Mouse (Mus musculus): ENCODE measurements around the gene Arfgap2. TPM values are rescaled to one million over a fixed set of nuclear protein-coding genes. Genes with fewer than 3 reads are reported as not detected.

Arfgap2 gene
- polyA plus RNA-seq, 1 experiment from 2014 or later: 71.8 TPM

DNA sequence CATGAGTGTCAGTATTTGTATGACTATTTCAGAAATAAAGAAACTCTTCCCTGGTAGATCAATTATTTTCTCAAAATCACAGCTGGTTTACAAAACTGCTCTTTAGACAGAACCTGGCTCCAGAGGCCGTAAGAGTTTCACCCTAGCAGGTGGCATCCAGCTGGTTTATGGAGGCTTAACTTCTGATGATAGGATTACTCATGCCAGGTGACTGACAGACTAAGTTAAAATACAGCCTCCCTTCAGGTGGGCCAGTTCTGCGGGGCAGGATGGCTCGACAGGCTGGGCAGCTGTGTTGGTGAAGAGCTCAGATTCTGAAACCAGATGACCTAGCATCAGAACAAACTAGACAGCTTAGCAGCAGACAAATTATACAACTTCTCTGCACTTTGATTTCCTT lies 44.8 kb downstream of the Arfgap2 start:
- WGBS: 67% methylated on average over 3 of the region's 3 CpGs
- no peak overlapping the region for H3K4me3 ChIP-seq (replicated peaks; ENCODE audit: low read depth, low read length)
- DNase-seq (no peak), ATAC-seq (ENCODE audit: low FRiP score, low TSS enrichment) (no peak)
- no peaks in the 10 kb centered on the region for H3K36me3 ChIP-seq (ENCODE audit: control insufficient read depth, insufficient read depth, low read length)
- no peaks in the 10 kb centered on the region for H3K27me3 ChIP-seq (ENCODE audit: control insufficient read depth, insufficient read depth, low read length)
- no peak overlapping the region for H3K27ac ChIP-seq (replicated peaks; ENCODE audit: low read depth, low read length)
- no peaks in the 10 kb centered on the region for H3K9me3 ChIP-seq (ENCODE audit: control insufficient read depth, low read length)
- no peak overlapping the region for H3K9ac ChIP-seq (replicated peaks; ENCODE audit: low read length)
- no peak overlapping the region for H3K4me2 ChIP-seq (ENCODE audit: low read length)
- no peaks in the 10 kb centered on the region for H3K4me1 ChIP-seq (ENCODE audit: control insufficient read depth, insufficient read depth, low read length)

DNA sequence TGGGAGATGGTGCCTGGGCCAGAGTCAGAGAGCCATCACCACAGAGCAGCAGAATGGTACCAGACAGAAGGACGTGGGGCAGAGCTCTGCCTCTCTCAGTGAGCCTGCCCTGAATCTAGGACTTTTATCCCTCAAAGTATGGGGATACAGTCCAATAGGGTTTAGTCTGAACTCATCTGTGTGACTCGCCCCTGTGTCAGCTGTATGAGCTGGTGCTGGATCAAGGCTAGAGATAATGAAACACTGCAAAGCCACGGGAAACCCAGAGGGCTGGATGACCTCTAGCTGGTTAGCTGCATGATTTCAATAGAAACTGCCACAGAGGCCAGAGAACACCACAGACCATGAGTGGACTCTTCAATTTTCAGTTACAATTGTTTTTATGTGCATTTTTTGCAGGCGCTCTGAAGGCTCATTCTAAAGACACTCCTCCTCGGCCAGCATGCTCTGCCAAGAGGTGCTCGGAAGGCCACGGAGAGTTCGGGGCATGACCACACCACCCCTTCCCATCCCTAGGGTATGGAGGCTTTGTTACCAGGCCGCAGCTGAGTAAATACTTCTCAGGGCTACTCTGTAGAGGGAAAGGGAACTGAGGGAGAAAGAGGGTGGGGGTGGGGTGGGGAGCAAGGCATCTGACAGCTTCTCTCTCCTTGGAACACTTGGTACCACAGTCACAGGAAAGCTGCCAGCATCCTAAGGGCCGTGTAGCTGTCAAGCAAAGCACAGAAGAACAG lies 48.0 kb downstream of the Arfgap2 start:
- peak; percentile 42 for DNase-seq
- no peak for ATAC-seq (ENCODE audit: low FRiP score, low TSS enrichment)
- no peak overlapping the region for H3K4me2 ChIP-seq (ENCODE audit: low read length)
- no peak overlapping the region; the same call in 1 of the 2 replicates for H3K27ac ChIP-seq (replicated peaks; ENCODE audit: low read depth, low read length)
- 33% methylated on average over 10 of the region's 10 CpGs for WGBS
- H3K4me3 ChIP-seq (replicated peaks; ENCODE audit: low read depth, low read length): no peak overlapping the region
- H3K4me1 ChIP-seq (ENCODE audit: control insufficient read depth, insufficient read depth, low read length): no peaks in the 10 kb centered on the region
- H3K9ac ChIP-seq (replicated peaks; ENCODE audit: low read length): no peak overlapping the region
- no peaks in the 10 kb centered on the region for H3K27me3 ChIP-seq (ENCODE audit: control insufficient read depth, insufficient read depth, low read length)
- no peaks in the 10 kb centered on the region for H3K36me3 ChIP-seq (ENCODE audit: control insufficient read depth, insufficient read depth, low read length)
- H3K9me3 ChIP-seq (ENCODE audit: control insufficient read depth, low read length): no peaks in the 10 kb centered on the region

DNA sequence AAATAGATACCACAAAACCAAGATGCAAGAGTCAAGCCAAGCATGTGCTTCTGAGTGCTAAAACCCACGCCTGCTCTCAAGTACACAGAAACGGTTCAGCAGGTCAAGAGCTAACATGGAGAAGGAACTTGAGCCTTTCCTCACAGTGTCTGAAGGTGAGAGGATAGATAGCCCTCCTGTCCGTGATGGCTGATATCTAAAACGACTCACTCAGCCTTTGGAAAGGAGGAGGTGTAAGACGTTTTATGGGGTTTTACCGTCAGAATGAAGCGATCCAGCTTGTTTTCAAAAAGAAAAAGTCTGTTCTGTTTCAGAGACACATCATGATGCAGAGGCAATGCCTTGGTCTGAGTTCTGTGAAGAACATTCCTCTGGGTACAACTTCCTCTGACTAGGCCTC lies 49.4 kb downstream of the Arfgap2 start:
- ATAC-seq (ENCODE audit: low FRiP score, low TSS enrichment) (no peak), DNase-seq (no peak)
- no peak overlapping the region for H3K4me3 ChIP-seq (replicated peaks; ENCODE audit: low read depth, low read length)
- H3K27ac ChIP-seq (replicated peaks; ENCODE audit: low read depth, low read length): no peak overlapping the region
- H3K9me3 ChIP-seq (ENCODE audit: control insufficient read depth, low read length): no peaks in the 10 kb centered on the region
- H3K27me3 ChIP-seq (ENCODE audit: control insufficient read depth, insufficient read depth, low read length): no peaks in the 10 kb centered on the region
- WGBS: 94% methylated on average over 7 of the region's 7 CpGs
- no peaks in the 10 kb centered on the region for H3K36me3 ChIP-seq (ENCODE audit: control insufficient read depth, insufficient read depth, low read length)
- no peaks in the 10 kb centered on the region for H3K4me1 ChIP-seq (ENCODE audit: control insufficient read depth, insufficient read depth, low read length)
- no peak overlapping the region for H3K9ac ChIP-seq (replicated peaks; ENCODE audit: low read length)
- no peak overlapping the region for H3K4me2 ChIP-seq (ENCODE audit: low read length)

DNA sequence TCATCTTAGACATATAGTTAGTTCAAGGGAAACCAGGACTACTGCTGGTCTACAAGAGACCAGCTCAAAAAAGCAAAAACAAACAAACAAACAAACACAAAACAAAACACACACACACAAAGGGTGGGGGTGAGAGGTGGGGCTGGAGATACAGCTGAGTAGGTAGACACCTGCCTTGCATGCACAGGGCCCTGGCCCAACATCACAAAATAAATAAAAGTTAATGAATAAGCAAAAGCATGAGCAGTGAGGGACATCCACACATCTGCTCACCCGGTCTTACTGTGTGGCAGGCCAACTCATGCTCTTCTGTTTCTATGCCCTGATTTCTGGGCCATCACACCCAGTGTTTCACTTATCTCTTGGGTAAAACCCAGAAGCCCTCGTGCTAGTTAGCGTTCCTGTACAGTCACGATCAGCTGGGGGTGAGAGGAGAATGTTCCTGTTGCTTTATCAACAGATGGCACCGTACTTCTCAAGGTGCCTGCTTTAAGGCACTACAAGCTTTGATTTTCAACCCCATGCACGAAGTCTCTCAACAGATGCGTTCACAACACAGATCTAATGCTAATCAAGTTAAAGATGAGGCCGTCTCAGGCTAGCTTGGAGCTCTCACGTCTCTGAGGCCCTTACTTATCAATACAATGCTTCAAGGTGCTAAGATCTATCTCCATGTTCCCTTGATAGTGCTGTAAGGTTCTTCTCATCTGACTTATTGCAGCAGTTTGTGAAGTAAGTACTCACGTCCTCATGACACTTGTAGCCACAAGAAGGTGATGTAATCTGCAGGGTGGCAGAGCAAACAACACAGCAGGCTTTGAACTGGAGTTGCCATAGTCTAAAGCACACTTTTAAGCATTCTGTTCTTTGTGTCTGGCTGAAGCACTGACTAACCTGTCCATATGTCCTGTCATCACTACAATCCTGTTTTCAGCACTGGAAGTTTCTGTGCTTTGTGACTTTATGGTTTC lies 56.1 kb downstream of the Arfgap2 start:
- ATAC-seq (ENCODE audit: low FRiP score, low TSS enrichment): no peak

DNA sequence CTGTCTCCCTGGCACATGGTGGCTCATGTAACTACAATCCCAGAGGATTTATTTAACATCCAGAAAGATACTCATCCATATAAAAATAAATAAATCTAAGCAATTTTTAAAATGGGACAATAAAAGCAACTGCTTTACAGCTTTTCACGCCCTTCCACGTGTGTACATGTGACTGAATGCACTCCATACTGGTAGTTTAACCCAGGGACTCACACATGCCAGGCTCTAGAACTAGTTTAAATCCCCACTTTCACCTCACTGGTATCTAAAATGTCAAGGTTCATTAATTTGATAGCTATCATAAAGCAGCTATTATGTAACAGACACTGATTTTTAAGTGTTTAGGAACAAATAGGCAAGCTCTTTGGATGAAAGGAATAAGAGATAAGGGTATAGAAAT lies 57.1 kb downstream of the Arfgap2 start:
- ATAC-seq (ENCODE audit: low FRiP score, low TSS enrichment) (no peak), DNase-seq (no peak)
- Histone ChIP-seq H3K4me3 (replicated peaks; ENCODE audit: low read depth, low read length) (no peak overlapping the region), H3K4me1 (ENCODE audit: control insufficient read depth, insufficient read depth, low read length) (peaks cover 10% of the 10 kb centered on the region; the same call in 1 of the 2 replicates), H3K36me3 (ENCODE audit: control insufficient read depth, insufficient read depth, low read length) (no peaks in the 10 kb centered on the region), H3K27ac (replicated peaks; ENCODE audit: low read depth, low read length) (no peak overlapping the region), H3K4me2 (ENCODE audit: low read length) (no peak overlapping the region), H3K27me3 (ENCODE audit: control insufficient read depth, insufficient read depth, low read length) (no peaks in the 10 kb centered on the region), H3K9me3 (ENCODE audit: control insufficient read depth, low read length) (no peaks in the 10 kb centered on the region), H3K9ac (replicated peaks; ENCODE audit: low read length) (no peak overlapping the region)
- WGBS: 96% methylated on average over 2 of the region's 2 CpGs

More for the DNA sequence above, 56.1 kb downstream of the Arfgap2 start:
- no peak overlapping the region for H3K27ac ChIP-seq (replicated peaks; ENCODE audit: low read depth, low read length)
- no peak for DNase-seq
- no peaks in the 10 kb centered on the region for H3K9me3 ChIP-seq (ENCODE audit: control insufficient read depth, low read length)
- no peak overlapping the region for H3K4me3 ChIP-seq (replicated peaks; ENCODE audit: low read depth, low read length)
- no peak overlapping the region for H3K9ac ChIP-seq (replicated peaks; ENCODE audit: low read length)
- no peak overlapping the region for H3K4me2 ChIP-seq (ENCODE audit: low read length)
- H3K4me1 ChIP-seq (ENCODE audit: control insufficient read depth, insufficient read depth, low read length): peaks cover 9% of the 10 kb centered on the region; the same call in 1 of the 2 replicates
- 93% methylated on average over 10 of the region's 10 CpGs for WGBS
- no peaks in the 10 kb centered on the region for H3K36me3 ChIP-seq (ENCODE audit: control insufficient read depth, insufficient read depth, low read length)
- no peaks in the 10 kb centered on the region for H3K27me3 ChIP-seq (ENCODE audit: control insufficient read depth, insufficient read depth, low read length)

DNA sequence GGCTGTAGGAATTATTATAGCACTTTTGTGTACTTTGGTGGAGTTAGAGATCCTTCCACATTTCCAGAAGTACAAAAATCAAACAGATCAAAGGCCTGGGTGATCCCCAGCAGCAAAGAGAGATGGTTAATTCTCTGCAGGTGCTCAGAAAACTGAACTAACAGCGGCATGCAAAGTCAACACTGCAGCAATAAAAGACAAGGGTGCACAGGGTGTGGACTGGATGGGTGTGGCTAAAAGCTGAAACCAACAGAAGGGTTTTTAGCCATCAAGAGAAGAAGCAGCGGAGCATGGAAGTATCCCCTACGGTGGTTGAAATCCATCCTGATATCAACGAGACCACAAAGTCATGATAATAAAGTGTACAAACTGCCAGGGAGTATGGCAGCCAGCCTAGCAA lies 57.7 kb downstream of the Arfgap2 start:
- Histone ChIP-seq H3K4me1 (ENCODE audit: control insufficient read depth, insufficient read depth, low read length) (peaks cover 13% of the 10 kb centered on the region; the same call in 1 of the 2 replicates), H3K9ac (replicated peaks; ENCODE audit: low read length) (no peak overlapping the region), H3K9me3 (ENCODE audit: control insufficient read depth, low read length) (no peaks in the 10 kb centered on the region), H3K27ac (replicated peaks; ENCODE audit: low read depth, low read length) (no peak overlapping the region), H3K4me2 (ENCODE audit: low read length) (no peak overlapping the region), H3K36me3 (ENCODE audit: control insufficient read depth, insufficient read depth, low read length) (no peaks in the 10 kb centered on the region), H3K27me3 (ENCODE audit: control insufficient read depth, insufficient read depth, low read length) (no peaks in the 10 kb centered on the region), H3K4me3 (replicated peaks; ENCODE audit: low read depth, low read length) (no peak overlapping the region)
- DNase-seq: no peak
- WGBS: 60% methylated on average over 4 of the region's 4 CpGs
- no peak for ATAC-seq (ENCODE audit: low FRiP score, low TSS enrichment)

DNA sequence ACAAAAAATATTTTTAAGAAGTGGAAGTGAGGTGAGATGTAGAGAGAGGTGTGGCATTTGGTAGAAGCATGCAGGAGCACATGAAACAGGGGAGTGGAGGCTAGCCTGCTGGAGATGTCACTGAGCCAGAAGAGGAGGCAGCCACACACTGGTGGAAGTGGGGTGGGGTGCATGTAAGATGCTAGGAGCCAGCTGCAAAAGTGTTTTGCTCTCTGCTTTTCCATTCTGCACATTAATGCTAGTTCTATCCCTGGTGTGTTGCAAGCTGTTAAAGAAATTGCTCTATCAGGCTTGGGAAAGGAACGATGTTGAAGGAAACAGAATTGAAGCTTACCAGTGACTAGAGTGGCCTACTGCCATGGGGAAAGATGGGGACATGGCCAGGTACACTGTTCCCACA lies 59.6 kb downstream of the Arfgap2 start:
- no peak overlapping the region for H3K4me2 ChIP-seq (ENCODE audit: low read length)
- H3K9ac ChIP-seq (replicated peaks; ENCODE audit: low read length): 0 out of 2 replicates have a peak overlapping the region, but pooled peaks have one; percentile 14
- DNase-seq: no peak

DNA sequence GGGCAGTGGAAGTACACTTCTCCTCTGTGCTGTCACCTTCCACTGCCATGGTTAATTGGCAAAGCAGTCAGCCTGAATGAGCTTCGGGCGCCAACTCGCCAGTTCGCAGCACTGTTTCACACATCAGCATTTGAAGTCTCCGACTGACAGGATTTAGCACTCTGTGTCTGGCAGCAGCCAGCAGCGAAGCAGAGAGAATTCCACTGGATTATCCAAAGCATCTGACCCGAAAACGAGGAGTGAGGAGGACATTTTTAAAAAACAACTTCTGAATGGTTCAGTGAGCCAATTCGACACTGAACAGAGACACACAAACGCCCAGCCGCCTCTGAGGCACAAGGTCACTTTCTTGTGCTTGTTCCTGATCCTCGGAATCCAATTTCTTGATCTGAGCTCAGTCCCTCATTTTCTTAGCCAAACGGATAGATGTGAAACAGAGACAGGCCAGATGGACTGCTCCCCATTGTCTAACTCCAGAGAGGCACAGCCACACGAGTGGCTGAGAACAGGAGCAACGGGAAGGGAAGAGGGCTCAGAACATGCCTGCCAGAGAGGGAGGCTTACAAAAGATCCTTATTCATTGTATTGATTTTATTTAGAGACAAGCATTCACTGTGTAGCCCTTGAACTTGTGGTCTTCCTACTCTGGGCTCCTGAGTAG lies 60.1 kb downstream of the Arfgap2 start:
- Histone ChIP-seq H3K9ac (replicated peaks; ENCODE audit: low read length) (0 out of 2 replicates have a peak overlapping the region, but pooled peaks have one; percentile 14), H3K4me3 (replicated peaks; ENCODE audit: low read depth, low read length) (no peak overlapping the region), H3K4me2 (ENCODE audit: low read length) (peak overlapping the region; percentile 31), H3K4me1 (ENCODE audit: control insufficient read depth, insufficient read depth, low read length) (peaks cover 23% of the 10 kb centered on the region), H3K27me3 (ENCODE audit: control insufficient read depth, insufficient read depth, low read length) (no peaks in the 10 kb centered on the region), H3K36me3 (ENCODE audit: control insufficient read depth, insufficient read depth, low read length) (no peaks in the 10 kb centered on the region), H3K9me3 (ENCODE audit: control insufficient read depth, low read length) (no peaks in the 10 kb centered on the region), H3K27ac (replicated peaks; ENCODE audit: low read depth, low read length) (peak overlapping the region; percentile 75)
- peak; percentile 68 for DNase-seq
- ATAC-seq (ENCODE audit: low FRiP score, low TSS enrichment): peak; percentile 48; the same call in 1 of the 2 replicates
- WGBS: 10% methylated on average over 15 of the region's 15 CpGs

More for the DNA sequence above, 59.6 kb downstream of the Arfgap2 start:
- H3K4me3 ChIP-seq (replicated peaks; ENCODE audit: low read depth, low read length): no peak overlapping the region
- no peak for ATAC-seq (ENCODE audit: low FRiP score, low TSS enrichment)
- peaks cover 23% of the 10 kb centered on the region for H3K4me1 ChIP-seq (ENCODE audit: control insufficient read depth, insufficient read depth, low read length)
- WGBS: 52% methylated on average over 1 of the region's 1 CpGs
- peak overlapping the region; percentile 75 for H3K27ac ChIP-seq (replicated peaks; ENCODE audit: low read depth, low read length)
- no peaks in the 10 kb centered on the region for H3K36me3 ChIP-seq (ENCODE audit: control insufficient read depth, insufficient read depth, low read length)
- H3K27me3 ChIP-seq (ENCODE audit: control insufficient read depth, insufficient read depth, low read length): no peaks in the 10 kb centered on the region
- H3K9me3 ChIP-seq (ENCODE audit: control insufficient read depth, low read length): no peaks in the 10 kb centered on the region
